Mouse (Mus musculus) MEL (cell line): ENCODE data around the gene Atp2c1.

Experiments used
- CTCF ChIP-seq, 3 experiments: IDR thresholded peaks in 2 of 3; conservative IDR thresholded peaks in 1 of 3; 2 replicates each; pipeline ENCODE4 v1.5.1; 2011 to 2012; ENCODE audit warnings: low read length in 3 of 3, low read depth in 2 of 3, mild to moderate bottlenecking in 2 of 3, improper control_type of control experiment in 1 of 3, inconsistent platforms in 1 of 3, mixed read lengths in 1 of 3, moderate library complexity in 1 of 3; ENCODE audit not compliant: control insufficient read depth in 1 of 3, insufficient read depth in 1 of 3, poor library complexity in 1 of 3, severe bottlenecking in 1 of 3
- EP300 ChIP-seq, 2 experiments: IDR thresholded peaks; 2 replicates each; pipeline ENCODE4 v1.6.1; 2011; ENCODE audit warnings: improper control_type of control experiment in 2 of 2, low read length in 2 of 2, low read depth in 1 of 2, mild to moderate bottlenecking in 1 of 2
- GABPA ChIP-seq: IDR thresholded peaks from 2 replicates; pipeline ENCODE4 v1.6.1; 2012; ENCODE audit warnings: low read depth, mild to moderate bottlenecking, inconsistent platforms, low read length, improper control_type of control experiment, moderate library complexity

- no peak for TF ChIP-seq GABPA
- TF ChIP-seq CTCF (IDR thresholded peaks at IDR 0.05 in 2 of 3, conservative IDR thresholded peaks at IDR 0.05 in 1 of 3; ENCODE audit: control insufficient read depth in 1 of 3, insufficient read depth in 1 of 3, low read depth in 2 of 3, low read length in 3 of 3, poor library complexity in 1 of 3, severe bottlenecking in 1 of 3): no peak
- no peak for TF ChIP-seq EP300 (IDR thresholded peaks at IDR 0.05; ENCODE audit: low read depth in 1 of 2, low read length in 2 of 2)
These were observed 51.0 kb downstream of the Atp2c1 start for GRCm38 (mm10) chr9:105476134-105476533.
